Mouse (Mus musculus) cerebellum, adult 11-12 months (tissue): ENCODE measurements around the gene Ranbp17.

Source experiments
- DNase-seq: peaks from one replicate; pipeline ENCODE4 v3.0.0; 2022

Ranbp17 gene

GRCm38 (mm10) chr11:33399346-33399745 is 114.2 kb downstream of the Ranbp17 start:
- DNase-seq: no peak

DNA sequence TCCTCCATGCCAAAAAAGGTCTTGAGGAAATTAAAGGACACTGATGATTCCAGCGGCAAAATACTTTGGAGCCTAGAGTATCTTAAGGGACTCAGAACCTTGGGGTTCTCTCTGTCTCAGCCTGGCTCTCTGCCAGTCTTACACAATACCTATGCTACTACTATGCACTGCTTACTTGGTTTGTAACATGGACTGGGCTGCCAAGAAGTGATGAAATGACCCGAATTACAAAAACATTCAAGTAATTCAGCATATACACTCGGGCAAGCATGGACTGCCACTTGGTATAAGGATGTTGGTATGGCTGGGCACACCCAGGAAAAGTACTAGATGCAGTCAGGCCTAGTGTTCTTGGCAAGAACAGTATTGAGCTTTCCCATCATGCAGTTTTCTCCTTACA is 114.8 kb downstream of the Ranbp17 start:
- no peak for DNase-seq

DNA sequence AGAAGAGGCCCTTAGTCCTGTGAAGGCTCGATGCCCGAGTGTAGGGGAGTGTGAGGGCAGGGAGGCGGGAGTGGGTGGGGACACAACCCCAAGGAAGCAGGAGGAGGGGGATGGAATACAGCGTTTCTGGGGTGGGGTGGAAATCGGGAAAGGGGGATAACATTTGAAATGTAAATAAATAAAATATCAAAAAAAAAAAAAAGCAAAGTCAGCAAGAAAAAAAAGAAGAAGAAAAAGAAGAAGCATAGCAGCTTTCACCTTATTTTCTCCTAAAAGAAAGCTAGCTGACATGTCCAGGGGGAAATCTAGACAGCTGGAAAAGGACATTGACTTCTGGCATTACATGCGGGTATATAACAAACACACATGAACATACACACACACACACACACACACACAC is 117.3 kb downstream of the Ranbp17 start:
- DNase-seq: no peak

DNA sequence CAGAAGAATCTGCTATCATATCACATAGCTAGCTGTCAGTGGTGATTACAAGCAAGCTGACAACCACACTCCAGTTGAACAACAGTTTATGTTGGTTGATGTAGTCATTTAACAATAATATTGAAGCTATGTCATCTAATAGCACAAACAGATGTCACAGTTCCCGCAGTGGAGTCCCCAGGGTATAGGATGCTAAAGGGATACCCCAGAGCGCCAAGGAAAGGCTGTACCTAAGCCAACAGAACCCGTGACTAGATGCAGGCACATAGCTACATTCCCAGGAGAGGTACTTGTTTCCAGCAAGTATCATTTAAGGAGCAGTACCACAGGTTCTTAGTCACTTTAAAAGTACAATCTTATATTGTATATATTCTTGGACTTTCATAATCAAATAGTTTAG is 119.5 kb downstream of the Ranbp17 start:
- no peak for DNase-seq

DNA sequence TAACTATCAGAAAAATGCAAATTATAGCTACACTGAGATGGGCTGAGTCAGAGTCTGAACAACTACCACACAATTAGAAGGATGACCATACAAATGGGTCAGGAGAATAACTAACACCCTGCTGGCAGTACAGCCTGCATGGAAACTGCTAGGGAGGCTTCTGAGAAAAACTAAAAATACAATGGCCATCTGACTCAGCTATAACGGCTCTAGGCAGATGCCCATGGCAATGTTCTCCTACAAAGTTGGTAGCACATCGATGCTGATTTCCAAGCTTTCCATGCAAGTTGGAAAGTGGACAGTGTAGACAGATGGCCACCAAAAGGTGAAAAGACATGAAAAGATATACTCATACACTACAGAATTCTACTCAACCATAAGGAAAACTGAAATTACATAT is 124.9 kb downstream of the Ranbp17 start:
- DNase-seq: peak; percentile 9

- DNase-seq: no peak
These were observed 151.7 kb downstream of the Ranbp17 start for GRCm38 (mm10) chr11:33361867-33362266.

GRCm38 (mm10) chr11:33349269-33349668 is 164.3 kb downstream of the Ranbp17 start:
- DNase-seq: no peak

- no peak for DNase-seq
These were observed 171.5 kb downstream of the Ranbp17 start for GRCm38 (mm10) chr11:33342061-33342460.

DNA sequence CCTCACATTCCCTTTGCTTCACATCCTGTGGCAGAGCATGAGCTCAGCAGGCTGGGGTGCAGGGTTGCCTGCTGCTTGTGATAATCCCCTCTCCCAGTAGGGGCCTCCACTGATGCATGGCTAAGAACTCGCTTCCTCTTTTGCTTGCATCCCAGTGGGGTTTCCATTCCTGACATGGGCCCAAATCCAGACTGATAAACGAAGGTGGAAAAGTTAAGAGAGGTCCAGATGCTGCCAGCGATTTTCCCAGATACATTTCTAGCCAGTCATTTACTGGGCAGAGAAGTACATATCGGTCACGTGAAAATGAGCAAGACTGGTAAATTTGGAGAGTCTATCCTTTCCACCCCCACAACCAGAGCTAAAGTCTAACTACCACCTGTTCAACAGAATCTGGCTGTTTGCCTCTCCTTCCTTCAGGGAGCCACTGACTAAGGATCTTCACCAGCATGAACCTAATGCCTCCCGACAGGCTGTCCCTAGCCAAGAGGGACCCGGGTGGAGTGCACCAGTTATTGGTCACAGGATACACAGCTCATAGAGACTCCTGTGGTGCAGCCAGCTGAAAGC is 176.9 kb downstream of the Ranbp17 start:
- peak; percentile 98 for DNase-seq

GRCm38 (mm10) chr11:33335616-33336015 is 177.9 kb downstream of the Ranbp17 start:
- DNase-seq: no peak

DNA sequence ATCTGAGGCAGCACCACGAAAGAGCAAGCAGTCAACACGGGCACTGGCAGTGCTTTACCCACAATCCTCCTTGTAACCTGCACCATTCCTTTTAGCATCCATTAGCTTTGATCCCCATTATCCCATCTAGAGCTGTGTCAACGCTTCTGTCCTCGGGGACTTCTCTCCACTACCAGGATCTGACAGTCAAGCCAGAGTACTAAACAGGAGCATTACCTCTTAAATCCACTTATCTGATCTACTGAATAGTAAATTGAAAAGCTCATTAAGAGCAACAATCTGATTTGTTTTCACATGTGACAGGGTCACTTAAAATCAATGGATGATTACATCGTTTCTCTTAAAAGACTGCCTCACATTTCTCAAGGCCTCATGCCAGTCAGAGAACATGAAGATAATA is 181.4 kb downstream of the Ranbp17 start:
- DNase-seq: no peak

DNA sequence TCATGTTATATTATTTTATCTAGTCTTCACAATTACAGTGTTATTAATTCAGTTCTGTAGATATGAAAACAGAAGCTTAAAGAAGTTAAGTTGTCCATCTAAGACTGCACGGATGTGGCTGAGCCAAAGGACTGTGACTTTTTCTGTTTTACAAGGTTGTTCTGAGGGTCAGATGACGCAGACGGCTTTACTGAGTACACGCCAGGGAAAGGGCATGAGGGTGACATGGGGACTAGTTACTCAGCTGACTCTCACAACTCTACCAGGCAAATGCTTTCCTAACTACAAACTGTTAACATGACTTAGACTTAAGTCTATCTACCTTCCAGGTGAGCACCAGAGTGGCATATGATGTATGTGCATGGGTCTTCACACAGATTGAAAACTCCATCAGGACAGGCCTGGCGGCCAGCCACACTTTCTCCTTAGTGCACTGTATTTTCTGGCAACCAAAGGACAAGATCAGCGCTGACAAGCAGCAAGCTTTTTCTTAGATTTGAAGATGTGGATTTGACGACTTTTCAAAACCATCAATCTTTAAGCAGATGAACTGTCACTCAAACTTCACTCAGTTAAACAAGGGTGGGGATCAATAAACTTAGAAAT is 194.4 kb downstream of the Ranbp17 start:
- DNase-seq: no peak

DNA sequence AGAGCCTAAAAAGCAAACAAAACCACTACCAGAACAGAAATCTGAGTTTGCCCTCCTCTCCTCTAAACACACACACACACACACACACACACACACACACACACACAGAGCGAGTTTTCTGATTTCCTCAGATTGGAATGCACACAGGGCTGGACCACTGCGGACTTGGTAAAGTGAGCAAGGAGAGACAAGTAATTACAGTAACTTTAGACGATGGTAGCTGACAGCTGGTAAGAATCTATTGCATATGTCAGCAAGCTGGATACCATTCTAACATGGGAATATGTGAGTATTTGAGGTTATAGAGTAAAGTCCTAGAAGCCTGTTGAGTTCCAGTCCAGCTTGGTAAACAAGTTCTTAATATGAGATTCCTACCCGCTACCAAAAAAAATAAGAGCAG is 204.0 kb downstream of the Ranbp17 start:
- no peak for DNase-seq

GRCm38 (mm10) chr11:33300859-33301258 is 212.7 kb downstream of the Ranbp17 start:
- peak; percentile 16 for DNase-seq

DNA sequence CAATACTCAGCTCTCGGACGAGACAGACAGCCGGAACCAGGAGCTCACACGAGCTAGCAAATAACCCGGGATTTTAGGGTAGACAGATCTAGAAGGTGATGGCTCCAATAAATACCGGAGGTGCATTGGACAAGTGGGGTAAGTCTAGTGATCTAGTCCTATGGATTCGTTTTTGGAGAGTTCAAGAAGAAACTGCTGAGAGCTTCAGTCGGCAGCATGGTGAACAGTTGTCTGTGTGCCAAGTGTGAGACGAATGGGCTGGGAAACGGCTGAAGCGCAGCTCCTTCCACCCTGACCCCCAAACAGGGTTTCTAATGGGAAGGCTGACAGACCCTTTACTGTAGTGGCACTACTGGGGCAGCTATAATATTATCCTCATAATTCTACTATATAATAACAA is 214.2 kb downstream of the Ranbp17 start:
- DNase-seq: peak; percentile 33

GRCm38 (mm10) chr11:33297121-33297520 is 216.4 kb downstream of the Ranbp17 start:
- DNase-seq: no peak

DNA sequence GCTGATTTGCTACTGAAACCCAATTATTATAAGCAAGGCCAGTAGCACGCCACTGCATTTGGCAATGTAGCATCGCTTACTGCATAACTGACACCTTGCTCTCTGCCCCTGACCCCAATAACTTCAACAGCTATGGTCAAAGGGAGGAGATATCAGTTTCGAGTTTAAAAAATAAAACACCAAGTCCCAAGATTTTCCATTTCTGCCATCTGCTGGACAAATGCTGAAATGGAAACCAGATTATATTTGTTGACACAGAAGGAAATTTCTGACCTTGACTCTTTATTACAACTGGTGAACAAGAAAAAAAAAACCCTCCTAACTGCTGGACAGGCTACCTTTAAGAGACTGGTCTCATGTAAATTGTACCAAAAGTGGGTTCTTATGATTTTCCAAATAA is 218.1 kb downstream of the Ranbp17 start:
- DNase-seq: no peak

GRCm38 (mm10) chr11:33294063-33294462 is 219.5 kb downstream of the Ranbp17 start:
- no peak for DNase-seq

DNA sequence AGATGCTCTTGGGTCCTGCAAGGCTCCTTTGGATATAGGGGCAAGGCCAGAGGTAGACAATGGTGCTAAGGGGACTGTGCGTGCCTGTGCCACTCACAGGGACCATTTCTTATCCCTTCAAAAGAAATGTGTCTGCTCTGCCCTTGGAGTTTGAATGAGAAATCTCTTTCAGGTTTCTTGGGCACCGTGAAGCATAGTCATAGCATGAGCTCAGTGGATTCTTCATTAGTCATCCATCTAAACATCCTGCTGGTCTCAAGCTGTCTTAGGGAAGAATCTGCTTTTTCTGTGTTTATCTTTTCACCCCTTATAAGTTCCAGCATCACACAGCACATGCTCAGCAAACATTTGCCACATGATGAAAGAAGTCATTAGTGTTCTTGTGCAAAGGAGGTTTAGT is 235.0 kb downstream of the Ranbp17 start:
- DNase-seq: no peak

- no peak for DNase-seq
These were observed 236.9 kb downstream of the Ranbp17 start, which contains the start of gene Gm12117 for GRCm38 (mm10) chr11:33276637-33277036. TSS of gene Gm12117 (minus strand) at chr11:33276737.

DNA sequence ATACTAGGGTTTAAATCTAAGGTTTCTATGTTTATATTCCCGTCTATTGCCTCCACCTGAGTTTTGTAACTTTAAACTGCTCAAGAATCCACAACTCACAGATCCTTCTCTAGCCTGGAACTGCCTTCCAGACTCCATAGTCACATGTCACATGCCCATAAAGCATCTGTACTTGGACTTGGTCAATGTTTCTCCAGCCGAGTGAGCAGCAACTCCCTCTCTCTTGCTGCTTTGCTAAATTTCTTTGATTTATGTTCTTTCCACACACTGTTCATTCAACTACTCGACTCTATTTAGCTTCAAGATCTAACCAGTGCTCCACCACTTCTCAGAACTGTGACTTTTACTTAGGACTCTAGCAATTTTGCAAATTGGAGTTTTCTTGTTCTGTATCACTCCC is 238.7 kb downstream of the Ranbp17 start:
- no peak for DNase-seq

DNA sequence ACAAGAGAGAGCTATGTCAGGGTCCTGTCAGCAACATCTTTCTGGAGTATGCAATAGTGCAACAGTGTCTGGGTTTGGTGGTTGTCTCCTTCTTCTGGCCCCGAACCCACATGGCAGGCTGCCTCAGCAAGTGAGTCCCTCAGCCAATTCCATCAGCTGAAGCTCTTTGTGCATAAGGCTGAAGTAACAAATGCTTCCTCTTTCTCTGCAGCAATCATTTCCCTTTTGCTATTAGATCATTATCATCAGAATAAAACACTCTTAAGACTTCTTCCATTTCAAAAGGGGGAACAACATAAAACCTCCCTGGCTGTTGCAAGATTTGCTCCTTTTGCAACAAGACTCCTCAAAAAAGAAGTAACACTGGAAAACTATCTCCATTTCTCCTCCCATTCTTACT is 239.3 kb downstream of the Ranbp17 start:
- no peak for DNase-seq

- DNase-seq: no peak
These were observed 273.3 kb downstream of the Ranbp17 start for GRCm38 (mm10) chr11:33240295-33240694.

DNA sequence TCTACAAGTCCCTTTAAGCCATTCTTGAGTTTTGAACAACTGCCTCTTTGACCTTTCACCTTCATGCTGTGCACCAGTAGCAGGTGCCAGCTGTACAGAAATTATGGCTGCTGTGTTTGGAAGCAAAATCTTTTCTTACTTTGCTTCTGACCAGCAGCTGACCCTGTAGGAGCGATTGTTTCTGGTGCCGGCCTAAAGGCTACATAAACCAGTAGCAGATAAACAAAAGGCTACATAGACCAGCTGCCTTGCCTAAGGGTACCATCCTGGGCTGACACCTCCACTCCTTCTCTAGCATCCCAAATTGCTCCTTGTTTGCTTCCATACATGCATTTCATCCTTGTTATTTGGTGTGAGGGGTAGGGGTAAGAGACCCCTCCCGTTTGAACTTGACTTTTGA is 279.4 kb downstream of the Ranbp17 start:
- DNase-seq: no peak

DNA sequence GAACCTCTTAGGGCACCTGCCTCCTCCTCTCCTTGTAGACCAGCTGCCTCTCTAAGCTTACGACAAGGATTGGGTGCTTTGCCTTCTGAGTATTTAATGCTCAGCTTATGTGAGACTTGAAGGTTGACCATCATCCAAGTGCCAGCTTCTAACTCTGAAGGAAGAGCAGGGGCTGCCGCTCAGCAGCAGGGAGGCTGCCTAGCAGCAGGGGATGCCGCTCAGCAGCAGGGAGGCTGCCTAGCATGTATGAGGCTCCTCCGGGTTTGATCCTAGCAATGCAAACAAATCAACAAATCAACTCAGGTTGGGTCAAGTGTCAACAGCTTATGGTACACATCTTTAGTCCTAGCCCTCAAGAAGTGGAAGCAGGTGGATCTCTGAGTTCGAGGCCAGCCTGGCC is 281.5 kb downstream of the Ranbp17 start:
- no peak for DNase-seq
